Mouse (Mus musculus) ES-E14 (cell line): ENCODE measurements around the gene Ptgfr.

ENCODE experiments used
- HCFC1 ChIP-seq: IDR thresholded peaks from 2 replicates; pipeline ENCODE4 v1.6.1; 2012; ENCODE audit warnings: low read length, inconsistent platforms, borderline replicate concordance; ENCODE audit not compliant: insufficient read depth
- ZC3H11A ChIP-seq: IDR thresholded peaks from 2 replicates; pipeline ENCODE4 v1.6.1; 2012; ENCODE audit warnings: low read depth, mild to moderate bottlenecking, inconsistent platforms, low read length, borderline replicate concordance

- TF ChIP-seq HCFC1 = no peak
- no peak for TF ChIP-seq ZC3H11A
These were observed 979 bp downstream of the Ptgfr start for GRCm38 (mm10) chr3:151836451-151836850.
